Mouse (Mus musculus) stomach, postnatal 0 days (tissue): ENCODE results near the gene Lca5.
A peak's percentile ranks its signal among the peaks of the same experiment; 100 is the strongest.

Experiments used
- CTCF ChIP-seq: IDR thresholded peaks from 2 replicates; pipeline ENCODE4 v1.5.1; 2016; ENCODE audit warnings: antibody characterized with exemption, low read depth, mild to moderate bottlenecking, moderate library complexity
- EP300 ChIP-seq: optimal IDR thresholded peaks from 2 replicates; pipeline ENCODE3; 2016; ENCODE audit warnings: antibody characterized with exemption

DNA sequence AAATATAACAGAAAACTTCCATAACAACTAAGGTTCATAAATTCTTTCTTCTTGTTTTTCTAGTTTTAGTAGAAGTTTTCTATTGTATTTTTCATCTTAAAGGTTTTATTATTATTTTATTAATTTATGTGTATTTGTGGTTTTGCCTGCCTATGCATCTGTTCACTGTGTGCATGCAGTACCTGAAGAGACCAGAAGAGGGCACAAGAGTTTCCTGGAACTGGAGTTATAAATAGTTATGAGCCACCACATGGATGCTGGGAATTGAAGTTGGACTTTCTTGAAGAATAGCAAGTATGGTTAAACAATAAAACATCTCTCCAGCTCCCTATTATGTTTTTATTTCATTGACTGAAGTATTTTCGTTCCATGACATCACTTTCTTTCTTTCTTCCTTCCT, 72.7 kb downstream of the Lca5 start:
- peak; percentile 71 for TF ChIP-seq CTCF
- no peak for TF ChIP-seq EP300
